Comparison of ENCODE assay signal across 29 mouse cellular contexts in the genomic region with DNA sequence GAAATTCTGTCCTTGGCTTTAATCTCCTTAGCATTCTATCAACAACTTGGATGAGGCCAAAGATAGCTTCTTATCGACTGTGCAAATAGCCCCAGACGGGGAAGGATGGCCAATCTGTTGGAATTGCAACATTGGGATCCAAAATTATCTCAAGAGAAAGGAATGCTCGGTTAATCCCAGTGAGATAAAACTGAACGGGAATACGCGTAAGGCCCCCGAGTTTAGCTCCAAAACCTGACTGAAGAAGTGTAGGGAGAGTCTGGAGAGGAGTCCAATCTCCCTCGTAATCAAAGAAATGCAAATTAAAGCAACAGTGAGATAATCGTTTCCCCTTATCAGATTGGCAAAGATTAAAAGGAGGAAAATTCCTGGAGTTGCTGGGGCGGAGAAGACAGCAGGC.
DNase-seq lines count a peak whose midpoint lies in the region; ATAC-seq and TF ChIP-seq lines count a peak whose summit lies in the region.
"Had no signal": no experiment of that assay in that cellular context is flagged by ENCODE, and none has a peak within 500 bp of the region (broad histone marks: within the 10 kb centered on the region; RNA-seq: fewer than 3 reads in every experiment).

No protein-coding gene starts in this region.

- no peak overlapping the region for H3K9ac ChIP-seq in lung, postnatal 0 days (replicated peaks; ENCODE audit: low read depth)
- H3K9ac ChIP-seq: embryonic facial prominence, embryonic 13.5 days; heart, embryonic 15.5 days; hindbrain, embryonic 12.5 days; intestine, embryonic 15.5 days; limb, embryonic 15.5 days; liver, embryonic 13.5 days; lung, embryonic 15.5 days; midbrain, embryonic 12.5 days had no signal

- no peak overlapping the region for H3K4me2 ChIP-seq in lung, postnatal 0 days (replicated peaks; ENCODE audit: low read depth, low read length)
- H3K4me2 ChIP-seq: embryonic facial prominence, embryonic 13.5 days; heart, embryonic 15.5 days; hindbrain, embryonic 12.5 days; intestine, embryonic 15.5 days; limb, embryonic 15.5 days; liver, embryonic 13.5 days; lung, embryonic 15.5 days; midbrain, embryonic 12.5 days had no signal

- no peaks in the 10 kb centered on the region for H3K36me3 ChIP-seq in lung, postnatal 0 days (ENCODE audit: insufficient read depth, low read length)
- H3K36me3 ChIP-seq: embryonic facial prominence, embryonic 13.5 days; heart, embryonic 15.5 days; hindbrain, embryonic 12.5 days; intestine, embryonic 15.5 days; limb, embryonic 10.5 days; limb, embryonic 15.5 days; liver, embryonic 13.5 days; lung, embryonic 15.5 days; midbrain, embryonic 12.5 days had no signal

- 34% methylated on average over 10 of the region's 10 CpGs for WGBS in lung, postnatal 0 days

- intact Hi-C loops in gastrocnemius, adult 2 months (cut with DNase I), result no loop called here
- intact Hi-C loops in left cerebral cortex, postnatal 10 days (cut with DNase I), result no loop called here

- no peak for TF ChIP-seq CTCF in gastrocnemius, adult 2 months (IDR thresholded peaks at IDR 0.05)
- no peak for TF ChIP-seq CTCF in lung, postnatal 0 days (IDR thresholded peaks at IDR 0.05)

- no peaks in the 10 kb centered on the region for H3K27me3 ChIP-seq in lung, postnatal 0 days (replicated peaks; ENCODE audit: insufficient read depth, low read length)
- H3K27me3 ChIP-seq: embryonic facial prominence, embryonic 13.5 days; hindbrain, embryonic 12.5 days; intestine, embryonic 15.5 days; limb, embryonic 15.5 days had no signal

- H3K27ac ChIP-seq in gastrocnemius, adult 2 months, result peak overlapping the region; percentile 31; the same call in 1 of the 2 replicates
- no peak overlapping the region for H3K27ac ChIP-seq in lung, postnatal 0 days (ENCODE audit: low read length)
- H3K27ac ChIP-seq: embryonic facial prominence, embryonic 13.5 days; heart, embryonic 15.5 days; hindbrain, embryonic 12.5 days; hindbrain, postnatal 0 days; intestine, embryonic 15.5 days; limb, embryonic 10.5 days; limb, embryonic 15.5 days; liver, embryonic 13.5 days; lung, embryonic 15.5 days; midbrain, embryonic 12.5 days had no signal

- no peak for TF ChIP-seq EP300 in lung, postnatal 0 days (IDR thresholded peaks at IDR 0.05)

- peak; percentile 20 for ATAC-seq in lung, postnatal 0 days
- ATAC-seq: CD4-positive, CD25-positive, alpha-beta regulatory T cell, adult 4 months; hindbrain, postnatal 0 days; intestine, embryonic 15.5 days had no signal

- no peak for DNase-seq in gastrocnemius, adult 2 months
- DNase-seq in gastrocnemius, adult 8-10 months (ENCODE audit: low spot score in 2 of 2), result no peak
- peak; percentile 74 for DNase-seq in lung, postnatal 0 days (ENCODE audit: low spot score)
- no peak for DNase-seq in lung, postnatal 10 days
- peak; percentile 33 for DNase-seq in lung, postnatal 36 days
- DNase-seq in skeletal muscle tissue, adult 2 months (ENCODE audit: low read depth, low spot score), result peak; percentile 61
- DNase-seq in left cerebral cortex, postnatal 10 days (ENCODE audit: extremely low spot score in 1 of 2, low spot score in 2 of 2), result no peak
- DNase-seq: adrenal gland, postnatal 14 days; cerebellum, adult 11 months; cerebellum, adult 9-10 months; cerebellum, postnatal 36 days; embryo, embryonic 11 days; kidney, adult 2 months; layer of hippocampus, postnatal 36 days; liver, embryonic 13.5 days; right cerebral cortex, postnatal 25 days; spleen, adult 18-20 months; thymus, postnatal 14 days had no signal

- H3K4me3 ChIP-seq in gastrocnemius, adult 2 months, result no peak overlapping the region
- H3K4me3 ChIP-seq in lung, postnatal 0 days (ENCODE audit: low read depth, low read length), result no peak overlapping the region
- H3K4me3 ChIP-seq: embryonic facial prominence, embryonic 13.5 days; erythroblast, embryonic 14.5 days; heart, embryonic 15.5 days; hindbrain, embryonic 12.5 days; intestine, embryonic 15.5 days; limb, embryonic 10.5 days; limb, embryonic 15.5 days; liver, embryonic 13.5 days; lung, embryonic 15.5 days; midbrain, embryonic 12.5 days had no signal

- H3K9me3 ChIP-seq in lung, postnatal 0 days (ENCODE audit: low read length), result no peaks in the 10 kb centered on the region
- H3K9me3 ChIP-seq: embryonic facial prominence, embryonic 13.5 days; heart, embryonic 15.5 days; hindbrain, embryonic 12.5 days; intestine, embryonic 15.5 days; limb, embryonic 10.5 days; limb, embryonic 15.5 days; liver, embryonic 13.5 days; lung, embryonic 15.5 days; midbrain, embryonic 12.5 days had no signal

- H3K4me1 ChIP-seq in lung, postnatal 0 days (ENCODE audit: insufficient read depth, low read depth, low read length), result peaks cover 6% of the 10 kb centered on the region; the same call in 1 of the 2 replicates

Comparison
In these comparisons a context has a peak if more than half of its experiments do, and no peak if none do; other contexts are left out.
1. DNase-seq: peak in lung, postnatal 0 days (single experiment), lung, postnatal 36 days (single experiment) and skeletal muscle tissue, adult 2 months (single experiment); none in gastrocnemius, adult 2 months (single experiment), gastrocnemius, adult 8-10 months (0 of 2), lung, postnatal 10 days (single experiment) and left cerebral cortex, postnatal 10 days (0 of 2).